Mouse (Mus musculus): ENCODE measurements at regions not wholly inside any gene's neighbourhood (a gene's known extent, or its start where the extent isn't known, plus 50 kb on each side); places are given as distances from the start of the nearest gene placed in this dataset.

DNA sequence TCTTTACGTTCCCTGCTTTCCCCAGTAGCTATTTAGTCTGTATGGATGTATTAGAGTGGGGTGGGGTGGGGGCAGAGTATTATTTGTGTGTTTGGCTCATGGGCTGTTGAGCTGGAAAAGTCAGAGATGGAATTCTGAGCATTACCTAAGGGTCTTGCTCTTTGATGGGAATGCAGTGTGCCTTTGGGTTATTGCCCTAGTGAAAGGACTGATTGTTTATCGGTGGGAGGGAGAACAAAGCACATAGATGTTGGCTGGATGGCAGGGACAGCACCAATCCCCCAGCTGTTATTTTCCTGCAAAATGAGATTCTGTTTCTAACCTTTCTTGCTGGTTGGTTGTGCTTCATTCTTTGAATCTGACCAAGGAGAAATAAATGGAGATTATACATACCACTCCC, 96.4 kb downstream of the Icos start:
- Histone ChIP-seq H3K27ac (no peak overlapping the region), H3K9ac (replicated peaks; ENCODE audit: low read length) (no peak overlapping the region), H3K9me3 (ENCODE audit: low read length) (no peaks in the 10 kb centered on the region), H3K27me3 (ENCODE audit: insufficient read depth, low read length) (no peaks in the 10 kb centered on the region), H3K4me1 (ENCODE audit: insufficient read depth, low read length) (no peaks in the 10 kb centered on the region), H3K4me2 (ENCODE audit: low read depth, low read length) (no peak overlapping the region), H3K36me3 (ENCODE audit: insufficient read depth, low read length) (no peaks in the 10 kb centered on the region), H3K4me3 (ENCODE audit: low read length) (no peak overlapping the region)
- 59% methylated on average over 2 of the region's 2 CpGs for WGBS
- DNase-seq (ENCODE audit: low spot score) (no peak), ATAC-seq (no peak)
- TF ChIP-seq CTCF (IDR thresholded peaks at IDR 0.05; ENCODE audit: low read depth): no peak

DNA sequence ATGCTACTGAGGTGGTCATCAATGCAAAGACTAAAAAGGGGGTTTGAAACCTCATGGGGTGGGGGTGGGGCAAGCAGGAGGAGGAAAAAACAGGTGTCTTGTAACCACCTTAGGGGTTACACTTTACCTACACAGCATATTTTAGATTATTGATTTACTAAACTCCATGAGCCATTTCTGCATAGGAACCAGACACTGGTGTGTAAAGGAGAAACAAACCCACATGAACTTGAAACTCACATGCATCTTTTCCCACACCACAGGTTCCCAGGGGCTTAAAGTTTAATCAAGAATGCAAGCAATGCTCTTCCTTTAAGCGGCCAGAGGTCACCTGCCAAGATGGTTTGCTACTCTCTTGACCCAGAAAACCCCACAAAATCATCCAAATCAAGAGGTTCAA, 97.6 kb downstream of the Icos start:
- 92% methylated on average over 1 of the region's 1 CpGs for WGBS

DNA sequence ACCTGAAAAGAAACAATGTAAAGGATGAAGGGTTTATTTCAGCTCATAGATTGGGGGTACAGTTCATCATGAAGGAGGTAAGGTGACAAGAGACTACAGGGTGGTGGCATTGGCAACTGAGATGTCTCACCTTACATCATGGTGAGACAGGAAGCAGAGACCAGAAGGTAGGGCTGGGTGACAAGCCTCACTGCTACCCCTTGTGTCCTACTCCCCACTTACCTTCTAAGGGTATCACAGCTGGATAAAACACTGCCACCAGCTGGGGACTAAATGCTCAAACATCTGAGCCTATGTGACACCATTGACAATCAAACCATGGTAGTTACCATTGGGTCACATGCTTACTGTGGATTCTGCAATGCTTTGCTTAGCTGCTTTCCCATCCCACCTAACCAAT, 107.0 kb downstream of the Icos start:
- ATAC-seq (no peak), DNase-seq (ENCODE audit: low spot score) (no peak)
- Histone ChIP-seq H3K9ac (replicated peaks; ENCODE audit: low read length) (no peak overlapping the region), H3K4me1 (ENCODE audit: insufficient read depth, low read length) (no peaks in the 10 kb centered on the region), H3K4me3 (ENCODE audit: low read length) (no peak overlapping the region), H3K27ac (no peak overlapping the region), H3K27me3 (ENCODE audit: insufficient read depth, low read length) (no peaks in the 10 kb centered on the region), H3K9me3 (ENCODE audit: low read length) (no peaks in the 10 kb centered on the region), H3K36me3 (ENCODE audit: insufficient read depth, low read length) (no peaks in the 10 kb centered on the region), H3K4me2 (ENCODE audit: low read depth, low read length) (no peak overlapping the region)
- no peak for TF ChIP-seq CTCF (IDR thresholded peaks at IDR 0.05; ENCODE audit: low read depth)

More for the DNA sequence above, 97.6 kb downstream of the Icos start:
- Histone ChIP-seq H3K4me2 (ENCODE audit: low read depth, low read length) (no peak overlapping the region), H3K36me3 (ENCODE audit: insufficient read depth, low read length) (no peaks in the 10 kb centered on the region), H3K27ac (no peak overlapping the region), H3K4me3 (ENCODE audit: low read length) (no peak overlapping the region), H3K9me3 (ENCODE audit: low read length) (no peaks in the 10 kb centered on the region), H3K4me1 (ENCODE audit: insufficient read depth, low read length) (no peaks in the 10 kb centered on the region), H3K9ac (replicated peaks; ENCODE audit: low read length) (no peak overlapping the region), H3K27me3 (ENCODE audit: insufficient read depth, low read length) (no peaks in the 10 kb centered on the region)
- TF ChIP-seq CTCF (IDR thresholded peaks at IDR 0.05; ENCODE audit: low read depth): no peak
- ATAC-seq (no peak), DNase-seq (ENCODE audit: low spot score) (no peak)

DNA sequence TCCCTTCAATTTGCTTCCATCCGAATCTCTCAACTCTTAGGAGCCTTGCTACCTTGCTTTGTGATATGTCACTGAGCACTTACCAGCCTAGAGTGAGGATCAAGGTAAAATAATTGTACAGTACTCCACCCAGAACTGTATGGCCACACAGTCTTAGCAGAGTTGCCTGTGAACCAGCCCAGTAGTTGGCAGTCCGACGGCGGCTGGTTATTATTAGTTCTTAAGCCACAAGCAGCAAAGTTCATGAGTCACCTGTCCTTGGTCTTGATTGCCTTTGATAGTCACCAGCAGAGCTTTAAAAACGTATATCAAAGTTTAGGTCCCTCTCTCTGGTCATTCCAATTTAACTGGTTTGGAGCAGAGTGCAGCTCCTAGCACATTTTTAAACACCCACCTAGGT, 109.1 kb downstream of the Icos start:
- WGBS: 87% methylated on average over 5 of the region's 5 CpGs

DNA sequence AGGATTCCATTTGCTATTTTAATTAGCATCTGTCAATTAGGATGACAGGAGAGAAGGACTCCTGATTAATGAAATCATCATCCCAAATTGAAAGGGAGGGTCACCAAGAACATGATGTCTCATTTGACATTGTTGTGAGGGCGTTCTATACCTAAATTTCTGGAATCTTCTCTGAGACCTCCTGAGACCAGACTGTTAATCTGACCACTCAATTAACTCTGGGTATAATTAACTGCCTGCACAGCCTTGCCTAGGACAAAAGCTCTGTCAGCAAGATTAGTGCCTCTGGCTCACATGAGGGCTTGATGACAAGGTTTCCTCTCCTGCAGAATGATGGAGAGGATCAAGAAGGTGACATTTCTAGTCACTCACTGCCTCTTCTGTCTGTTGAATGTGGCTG, 113.1 kb downstream of the Icos start:
- Histone ChIP-seq H3K36me3 (ENCODE audit: insufficient read depth, low read length) (no peaks in the 10 kb centered on the region), H3K4me3 (ENCODE audit: low read length) (no peak overlapping the region), H3K4me1 (ENCODE audit: insufficient read depth, low read length) (no peaks in the 10 kb centered on the region), H3K27me3 (ENCODE audit: insufficient read depth, low read length) (no peaks in the 10 kb centered on the region), H3K4me2 (ENCODE audit: low read depth, low read length) (no peak overlapping the region), H3K9ac (replicated peaks; ENCODE audit: low read length) (no peak overlapping the region), H3K9me3 (ENCODE audit: low read length) (no peaks in the 10 kb centered on the region), H3K27ac (no peak overlapping the region)
- WGBS: 30% methylated on average over 1 of the region's 1 CpGs
- ATAC-seq (no peak), DNase-seq (ENCODE audit: low spot score) (no peak)
- TF ChIP-seq CTCF (IDR thresholded peaks at IDR 0.05; ENCODE audit: low read depth): no peak

More for the DNA sequence above, 109.1 kb downstream of the Icos start:
- no peaks in the 10 kb centered on the region for H3K4me1 ChIP-seq (ENCODE audit: insufficient read depth, low read length)
- H3K4me3 ChIP-seq (ENCODE audit: low read length): no peak overlapping the region
- no peak overlapping the region for H3K4me2 ChIP-seq (ENCODE audit: low read depth, low read length)
- TF ChIP-seq CTCF (IDR thresholded peaks at IDR 0.05; ENCODE audit: low read depth): no peak
- no peaks in the 10 kb centered on the region for H3K36me3 ChIP-seq (ENCODE audit: insufficient read depth, low read length)
- DNase-seq (ENCODE audit: low spot score) (no peak), ATAC-seq (no peak)
- H3K9me3 ChIP-seq (ENCODE audit: low read length): no peaks in the 10 kb centered on the region
- H3K9ac ChIP-seq (replicated peaks; ENCODE audit: low read length): no peak overlapping the region
- no peak overlapping the region for H3K27ac ChIP-seq
- no peaks in the 10 kb centered on the region for H3K27me3 ChIP-seq (ENCODE audit: insufficient read depth, low read length)

DNA sequence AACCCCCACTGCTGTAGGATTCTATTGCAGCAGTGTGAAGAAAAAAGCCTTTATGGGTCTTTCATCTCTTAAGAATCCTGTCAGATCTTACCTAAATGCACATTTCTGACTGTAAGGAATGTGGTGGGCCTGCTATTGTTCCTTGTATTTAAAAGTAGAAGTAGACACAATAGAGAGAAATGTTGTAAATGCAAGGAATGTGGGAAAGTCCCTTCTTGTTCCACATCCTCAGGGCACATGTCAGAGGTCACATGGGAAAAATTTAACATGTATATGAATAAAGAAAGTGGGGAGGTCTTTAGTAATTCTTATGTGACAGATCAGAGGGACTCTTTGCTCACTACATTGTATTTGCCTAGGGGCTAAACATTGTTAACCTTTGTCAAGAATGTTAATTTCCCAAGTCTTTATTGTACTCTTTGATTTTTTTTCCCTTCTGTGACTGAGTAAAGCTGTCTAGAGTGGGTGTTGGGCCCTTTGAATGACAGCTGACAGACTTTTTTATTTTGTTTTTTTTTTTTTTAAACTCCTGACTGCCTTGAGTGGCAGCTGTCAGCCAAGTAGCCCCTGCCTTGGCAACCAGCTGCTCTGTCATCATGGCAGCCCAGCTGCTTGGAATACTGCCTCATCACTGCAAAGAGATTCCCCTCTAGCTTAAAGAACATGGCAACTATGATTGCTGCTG, 117.9 kb downstream of the Icos start:
- H3K27ac ChIP-seq: no peak overlapping the region
- no peak overlapping the region for H3K9ac ChIP-seq (replicated peaks; ENCODE audit: low read length)
- no peak overlapping the region for H3K4me3 ChIP-seq (ENCODE audit: low read length)
- ATAC-seq (no peak), DNase-seq (ENCODE audit: low spot score) (no peak)
- H3K4me2 ChIP-seq (ENCODE audit: low read depth, low read length): no peak overlapping the region
- H3K36me3 ChIP-seq (ENCODE audit: insufficient read depth, low read length): no peaks in the 10 kb centered on the region
- no peak for TF ChIP-seq CTCF (IDR thresholded peaks at IDR 0.05; ENCODE audit: low read depth)
- no peaks in the 10 kb centered on the region for H3K9me3 ChIP-seq (ENCODE audit: low read length)
- no peaks in the 10 kb centered on the region for H3K4me1 ChIP-seq (ENCODE audit: insufficient read depth, low read length)
- H3K27me3 ChIP-seq (ENCODE audit: insufficient read depth, low read length): no peaks in the 10 kb centered on the region

DNA sequence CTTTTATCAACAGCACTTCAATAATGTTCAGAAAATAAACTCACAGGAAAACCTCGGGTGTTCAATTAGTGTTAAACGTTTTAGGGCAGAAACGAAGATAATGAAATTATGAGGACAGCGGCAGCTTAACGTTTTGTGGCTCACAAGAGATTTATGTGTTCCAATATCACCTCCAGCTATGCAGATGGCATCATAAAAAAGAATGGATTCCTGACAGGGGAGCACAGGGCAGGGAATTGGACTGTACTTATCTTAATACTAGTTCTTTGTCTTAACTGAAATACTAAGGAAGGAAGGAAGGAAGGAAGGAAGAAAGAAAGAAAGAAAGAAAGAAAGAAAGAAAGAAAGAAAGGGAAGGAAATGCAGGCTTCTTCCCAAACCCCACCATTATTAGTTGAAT, 121.6 kb downstream of the Icos start:
- H3K27ac ChIP-seq: no peak overlapping the region
- ATAC-seq: no peak
- H3K36me3 ChIP-seq (ENCODE audit: insufficient read depth, low read length): no peaks in the 10 kb centered on the region
- 54% methylated on average over 5 of the region's 5 CpGs for WGBS
- H3K4me1 ChIP-seq (ENCODE audit: insufficient read depth, low read length): no peaks in the 10 kb centered on the region
- no peaks in the 10 kb centered on the region for H3K27me3 ChIP-seq (ENCODE audit: insufficient read depth, low read length)
- H3K9ac ChIP-seq (replicated peaks; ENCODE audit: low read length): no peak overlapping the region
- no peaks in the 10 kb centered on the region for H3K9me3 ChIP-seq (ENCODE audit: low read length)
- H3K4me2 ChIP-seq (ENCODE audit: low read depth, low read length): no peak overlapping the region
- no peak overlapping the region for H3K4me3 ChIP-seq (ENCODE audit: low read length)
- peak; percentile 35 for DNase-seq (ENCODE audit: low spot score)
- no peak for TF ChIP-seq CTCF (IDR thresholded peaks at IDR 0.05; ENCODE audit: low read depth)
